Mouse (Mus musculus) frontal cortex, adult 2 months (tissue): ENCODE results near the gene Polr1d. TPM values are rescaled to one million over a fixed set of nuclear protein-coding genes. Genes with fewer than 3 reads are reported as not detected.

ENCODE experiments used
- DNase-seq, 2 experiments: peaks; one replicate each; pipeline ENCODE4 v3.0.0; 2022; ENCODE audit warnings: low spot score in 1 of 2; ENCODE audit errors: extremely low spot score in 1 of 2
- polyA plus RNA-seq: library from polyadenylated mRNA; depleted of rRNA; stranded (reverse); fragments of >200 nt; gene quantifications from 2 replicates; pipeline ENCODE4 v1.2.3, GENCODE M21; 2012; rRNA removed

The Polr1d gene
- polyA plus RNA-seq, 1 experiment: 76.5 TPM

GRCm38 (mm10) chr5:147129484-147129883, 52.6 kb downstream of the Polr1d start:
- no peak for DNase-seq

GRCm38 (mm10) chr5:147131912-147132311, 55.1 kb downstream of the Polr1d start:
- DNase-seq: no peak

GRCm38 (mm10) chr5:147133662-147134061, 56.8 kb downstream of the Polr1d start:
- DNase-seq: no peak

GRCm38 (mm10) chr5:147134341-147135088, 57.7 kb downstream of the Polr1d start:
- peak in 1 of 2 experiments; percentile 7 for DNase-seq

- DNase-seq: no peak
Measured at GRCm38 (mm10) chr5:147135089-147135446, 58.2 kb downstream of the Polr1d start.

- DNase-seq: no peak
Measured at GRCm38 (mm10) chr5:147135994-147136393, 59.1 kb downstream of the Polr1d start.

GRCm38 (mm10) chr5:147147340-147147739, 70.5 kb downstream of the Polr1d start:
- no peak for DNase-seq

GRCm38 (mm10) chr5:147154806-147155371, 78.0 kb downstream of the Polr1d start:
- DNase-seq: no peak

- DNase-seq: peak in 1 of 2 experiments; percentile 17
Measured at GRCm38 (mm10) chr5:147155449-147156133, 78.7 kb downstream of the Polr1d start.

GRCm38 (mm10) chr5:147156376-147156775, 79.5 kb downstream of the Polr1d start:
- DNase-seq: no peak

- DNase-seq: no peak
Measured at GRCm38 (mm10) chr5:147157441-147157840, 80.6 kb downstream of the Polr1d start.

GRCm38 (mm10) chr5:147159320-147159719, 82.5 kb downstream of the Polr1d start:
- DNase-seq: no peak

- DNase-seq: no peak
Measured at GRCm38 (mm10) chr5:147159792-147160191, 82.9 kb downstream of the Polr1d start.

Other genes with a start within 250 kb of the Polr1d start
- gene Rpl21, start 244.2 kb upstream of the Polr1d start, polyA plus RNA-seq: 452 and 463 TPM in 2 replicates
- 6.2 and 6.9 TPM in 2 replicates for gene Rasl11a, start 232.0 kb upstream of the Polr1d start, polyA plus RNA-seq
- gene Gtf3a, start 128.4 kb upstream of the Polr1d start, polyA plus RNA-seq: 48.2 and 55.2 TPM in 2 replicates
- 22.0 and 22.7 TPM in 2 replicates for gene Mtif3, start 113.2 kb upstream of the Polr1d start, polyA plus RNA-seq
- 7.6 and 10.5 TPM in 2 replicates for gene Lnx2, start 464 bp upstream of the Polr1d start, polyA plus RNA-seq
- gene Gsx1, start 111.6 kb downstream of the Polr1d start, polyA plus RNA-seq: 0.74 and 0.86 TPM in 2 replicates
- not detected in 2 replicates for gene Pdx1, start 192.9 kb downstream of the Polr1d start, polyA plus RNA-seq
- 0.04 and 0.08 TPM in 2 replicates for gene Cdx2, start 230.2 kb downstream of the Polr1d start, polyA plus RNA-seq
- not detected in 2 replicates for gene Urad, start 245.4 kb downstream of the Polr1d start, polyA plus RNA-seq